Mouse (Mus musculus): Measurements from ENCODE around the gene 1700024P04Rik.

Gene 1700024P04Rik

GRCm38 (mm10) chr13:98967942-98968341 is 16.4 kb downstream of the 1700024P04Rik start:
- DNase-seq (ENCODE audit: extremely low read depth, insufficient read length, low spot score), result no peak

GRCm38 (mm10) chr13:98966583-98966982 is 17.8 kb downstream of the 1700024P04Rik start:
- no peak for DNase-seq (ENCODE audit: extremely low read depth, insufficient read length, low spot score)

- DNase-seq (ENCODE audit: extremely low read depth, insufficient read length, low spot score), result no peak
Observed at GRCm38 (mm10) chr13:98963612-98964011, 20.8 kb downstream of the 1700024P04Rik start.

GRCm38 (mm10) chr13:98958177-98958576 is 26.2 kb downstream of the 1700024P04Rik start:
- DNase-seq (ENCODE audit: extremely low read depth, insufficient read length, low spot score), result no peak

- DNase-seq (ENCODE audit: extremely low read depth, insufficient read length, low spot score), result no peak
Observed at GRCm38 (mm10) chr13:98956209-98956608, 28.2 kb downstream of the 1700024P04Rik start.

- DNase-seq (ENCODE audit: extremely low read depth, insufficient read length, low spot score), result no peak
Observed at GRCm38 (mm10) chr13:98955676-98956075, 28.7 kb downstream of the 1700024P04Rik start.

- DNase-seq (ENCODE audit: extremely low read depth, insufficient read length, low spot score), result peak; percentile 14
Observed at GRCm38 (mm10) chr13:98955226-98955625, 29.1 kb downstream of the 1700024P04Rik start.

- no peak for DNase-seq (ENCODE audit: extremely low read depth, insufficient read length, low spot score)
Observed at GRCm38 (mm10) chr13:98953830-98954229, 30.5 kb downstream of the 1700024P04Rik start.

GRCm38 (mm10) chr13:98951951-98952350 is 32.4 kb downstream of the 1700024P04Rik start:
- no peak for DNase-seq (ENCODE audit: extremely low read depth, insufficient read length, low spot score)

- DNase-seq (ENCODE audit: extremely low read depth, insufficient read length, low spot score), result no peak
Observed at GRCm38 (mm10) chr13:98948146-98948545, 36.2 kb downstream of the 1700024P04Rik start.

- no peak for DNase-seq (ENCODE audit: extremely low read depth, insufficient read length, low spot score)
Observed at GRCm38 (mm10) chr13:98946434-98946833, 37.9 kb downstream of the 1700024P04Rik start.

GRCm38 (mm10) chr13:98945908-98946307 is 38.5 kb downstream of the 1700024P04Rik start:
- DNase-seq (ENCODE audit: extremely low read depth, insufficient read length, low spot score), result no peak

- DNase-seq (ENCODE audit: extremely low read depth, insufficient read length, low spot score), result no peak
Observed at GRCm38 (mm10) chr13:98945381-98945780, 39.0 kb downstream of the 1700024P04Rik start.

- DNase-seq (ENCODE audit: extremely low read depth, insufficient read length, low spot score), result peak; percentile 21
Observed at GRCm38 (mm10) chr13:98944620-98945081, 39.7 kb downstream of the 1700024P04Rik start.

- no peak for DNase-seq (ENCODE audit: extremely low read depth, insufficient read length, low spot score)
Observed at GRCm38 (mm10) chr13:98942360-98942759, 42.0 kb downstream of the 1700024P04Rik start.

- no peak for DNase-seq (ENCODE audit: extremely low read depth, insufficient read length, low spot score)
Observed at GRCm38 (mm10) chr13:98941829-98942343, 42.5 kb downstream of the 1700024P04Rik start.

GRCm38 (mm10) chr13:98937108-98937507 is 47.3 kb downstream of the 1700024P04Rik start:
- DNase-seq (ENCODE audit: extremely low read depth, insufficient read length, low spot score), result no peak

Measured in 3134 (cell line).